Mouse (Mus musculus) ZHBTc4 (cell line): ENCODE data around the gene Gatb.
"Not testable (repeated sequence)": the region's sequence is repeated elsewhere in the genome, so short reads cannot be mapped to it uniquely, and the experiment has no call there.

Experiments
- DNase-seq: peaks from one replicate; pipeline ENCODE4 v3.0.0-alpha.2; 2011; ENCODE audit warnings: low read depth, low spot score

Gene Gatb

GRCm38 (mm10) chr3:85573864-85574830 lies at the start of gene Gatb:
TSS of gene Gatb (plus strand) at chr3:85574119.
- peak; percentile 99 for DNase-seq

- no peak for DNase-seq
Measured at GRCm38 (mm10) chr3:85530601-85531161, 43.2 kb upstream of the Gatb start.

- DNase-seq: no peak
Measured at GRCm38 (mm10) chr3:85532376-85532775, 41.5 kb upstream of the Gatb start.

- no peak for DNase-seq
Measured at GRCm38 (mm10) chr3:85535042-85535441, 38.9 kb upstream of the Gatb start.

- no peak for DNase-seq
Measured at GRCm38 (mm10) chr3:85535621-85536520, 38.0 kb upstream of the Gatb start.

GRCm38 (mm10) chr3:85542765-85543164 lies 31.2 kb upstream of the Gatb start:
- no peak for DNase-seq

GRCm38 (mm10) chr3:85543652-85544051 lies 30.3 kb upstream of the Gatb start:
- DNase-seq: peak; percentile 46

GRCm38 (mm10) chr3:85550312-85550711 lies 23.6 kb upstream of the Gatb start:
- no peak for DNase-seq

GRCm38 (mm10) chr3:85551352-85551751 lies 22.6 kb upstream of the Gatb start:
- DNase-seq: no peak

GRCm38 (mm10) chr3:85553731-85554277 lies 20.1 kb upstream of the Gatb start:
- DNase-seq: no peak

- no peak for DNase-seq
Measured at GRCm38 (mm10) chr3:85564603-85565002, 9.3 kb upstream of the Gatb start.

- peak; percentile 81 for DNase-seq
Measured at GRCm38 (mm10) chr3:85571276-85571675, 2.6 kb upstream of the Gatb start.

GRCm38 (mm10) chr3:85572502-85572901 lies 1.4 kb upstream of the Gatb start:
- not testable (repeated sequence) for DNase-seq

- DNase-seq: no peak
Measured at GRCm38 (mm10) chr3:85573216-85573863, 579 bp upstream of the Gatb start.

- no peak for DNase-seq
Measured at GRCm38 (mm10) chr3:85582726-85583125, 8.8 kb downstream of the Gatb start.

GRCm38 (mm10) chr3:85583194-85583593 lies 9.3 kb downstream of the Gatb start:
- no peak for DNase-seq

GRCm38 (mm10) chr3:85584966-85585365 lies 11.0 kb downstream of the Gatb start:
- no peak for DNase-seq

- no peak for DNase-seq
Measured at GRCm38 (mm10) chr3:85588701-85589100, 14.8 kb downstream of the Gatb start.

- no peak for DNase-seq
Measured at GRCm38 (mm10) chr3:85590090-85590754, 16.3 kb downstream of the Gatb start.

GRCm38 (mm10) chr3:85592067-85592466 lies 18.1 kb downstream of the Gatb start:
- no peak for DNase-seq
